In genomic region chr16:18173231-18173630, GRCm38 (mm10) we compare ENCODE assay signal across 15 mouse cellular contexts. TPM values are rescaled to one million over a fixed set of nuclear protein-coding genes. Genes with fewer than 3 reads are reported as not detected.
DNase-seq lines count a peak whose midpoint lies in the region; ATAC-seq and TF ChIP-seq lines count a peak whose summit lies in the region.
"Had no signal": no experiment of that assay in that cellular context is flagged by ENCODE, and none has a peak within 500 bp of the region (broad histone marks: within the 10 kb centered on the region; RNA-seq: fewer than 3 reads in every experiment).

No protein-coding gene starts in this region.

- H3K4me2 ChIP-seq in forebrain, embryonic 16.5 days (ENCODE audit: low read length) = no peak overlapping the region
- no peak overlapping the region for H3K4me2 ChIP-seq in liver, postnatal 0 days (ENCODE audit: low read depth, low read length)

- no peaks in the 10 kb centered on the region for H3K9me3 ChIP-seq in forebrain, embryonic 16.5 days (ENCODE audit: control insufficient read depth, low read length)
- H3K9me3 ChIP-seq in liver, postnatal 0 days (ENCODE audit: low read length) = no peaks in the 10 kb centered on the region

- ATAC-seq in forebrain, embryonic 16.5 days = peak; percentile 45; the same call in 1 of the 2 replicates
- ATAC-seq in erythroid progenitor cell, adult 5-6 weeks (replicated peaks; ENCODE audit: low FRiP score, poor library complexity, severe bottlenecking) = no peak
- ATAC-seq in liver, postnatal 0 days = no peak

- peak; percentile 72 for DNase-seq in layer of hippocampus, adult 11-12 months (ENCODE audit: low spot score)
- no peak for DNase-seq in layer of hippocampus, adult 9-10 months (ENCODE audit: low spot score)
- peak; percentile 62 to 75 for DNase-seq in layer of hippocampus, adult 8-10 months (ENCODE audit: low spot score in 2 of 2)
- no peak for DNase-seq in liver, postnatal 0 days
- no peak for DNase-seq in cerebellum, postnatal 4 days (ENCODE audit: low spot score in 2 of 2)

- TF ChIP-seq POLR2A in olfactory bulb, adult 2 months (IDR thresholded peaks at IDR 0.05; ENCODE audit: insufficient read depth, low read depth, low read length) = no peak

- H3K9ac ChIP-seq in forebrain, embryonic 16.5 days (replicated peaks; ENCODE audit: low read depth, low read length) = no peak overlapping the region
- no peak overlapping the region for H3K9ac ChIP-seq in liver, postnatal 0 days (replicated peaks)

- WGBS in forebrain, embryonic 16.5 days = 61% methylated on average over 9 of the region's 9 CpGs
- WGBS in olfactory bulb, adult 2 months = 36% methylated on average over 9 of the region's 9 CpGs
- 82% methylated on average over 9 of the region's 9 CpGs for WGBS in liver, postnatal 0 days (ENCODE audit: insufficient replicate concordance)

- no peak for TF ChIP-seq CTCF in olfactory bulb, adult 2 months (IDR thresholded peaks at IDR 0.05; ENCODE audit: insufficient read depth, low read depth, low read length)
- TF ChIP-seq CTCF in liver, postnatal 0 days (IDR thresholded peaks at IDR 0.05; ENCODE audit: low read depth) = no peak

- TF ChIP-seq EP300 in liver, postnatal 0 days (IDR thresholded peaks at IDR 0.05; ENCODE audit: low read depth) = no peak

- peaks cover 5% of the 10 kb centered on the region for H3K4me1 ChIP-seq in forebrain, embryonic 16.5 days (replicated peaks; ENCODE audit: control insufficient read depth, insufficient read depth, low read length)
- H3K4me1 ChIP-seq in olfactory bulb, adult 2 months (ENCODE audit: control insufficient read depth, insufficient read depth, low read length) = peaks cover 32% of the 10 kb centered on the region
- H3K4me1 ChIP-seq in liver, postnatal 0 days (ENCODE audit: insufficient read depth) = peaks cover 6% of the 10 kb centered on the region

- H3K27ac ChIP-seq in forebrain, embryonic 16.5 days (ENCODE audit: low read length) = no peak overlapping the region
- H3K27ac ChIP-seq in olfactory bulb, adult 2 months (ENCODE audit: insufficient read depth, low read depth, low read length) = peak overlapping the region; percentile 73
- H3K27ac ChIP-seq in liver, postnatal 0 days (ENCODE audit: low read depth) = no peak overlapping the region

- no peak overlapping the region for H3K4me3 ChIP-seq in forebrain, embryonic 16.5 days (replicated peaks; ENCODE audit: low read length)
- no peak overlapping the region for H3K4me3 ChIP-seq in olfactory bulb, adult 2 months (ENCODE audit: insufficient read depth, low read depth, low read length)
- H3K4me3 ChIP-seq in liver, postnatal 0 days (ENCODE audit: low read depth, low read length) = no peak overlapping the region

- no peaks in the 10 kb centered on the region for H3K27me3 ChIP-seq in forebrain, embryonic 16.5 days (replicated peaks; ENCODE audit: control insufficient read depth, insufficient read depth, low read length)
- no peaks in the 10 kb centered on the region for H3K27me3 ChIP-seq in liver, postnatal 0 days (ENCODE audit: insufficient read depth, low read length)

- no peaks in the 10 kb centered on the region for H3K36me3 ChIP-seq in forebrain, embryonic 16.5 days (ENCODE audit: control insufficient read depth, insufficient read depth)
- H3K36me3 ChIP-seq in liver, postnatal 0 days (replicated peaks; ENCODE audit: insufficient read depth, low read length) = no peaks in the 10 kb centered on the region

RNA-seq across cellular contexts. Expression of gene Ccdc188, which starts 44.4 kb away (rescaled TPM):
- polyA plus RNA-seq in forebrain, embryonic 16.5 days (2015; fragmentation: Nextera tagmentation; extraction: Ambion mirVana) = 0.19 TPM in 1 of 2 replicates, not detected in the other
- total RNA-seq in layer of hippocampus, adult 8-10 months (2022) = not detected
- not detected in 2 replicates for polyA plus RNA-seq in olfactory bulb, adult 2 months (2012; ENCODE audit: insufficient read depth, insufficient read length, low replicate concordance, missing spikeins)
- not detected in 2 replicates for total RNA-seq in erythroid progenitor cell, adult 5-6 weeks (2015; ENCODE audit: low replicate concordance)
- not detected in 2 replicates for total RNA-seq in erythroid progenitor cell, adult 5-6 weeks (2017; ENCODE audit: low replicate concordance)
- not detected in 2 replicates for polyA plus RNA-seq in liver, postnatal 0 days (2015; fragmentation: Nextera tagmentation; extraction: Ambion mirVana)
- total RNA-seq: adrenal gland, postnatal 14 days; heart, adult 18-20 months; heart, postnatal 25 days; monocyte, adult 5-6 weeks had no signal
- polyA plus RNA-seq: kidney, embryonic 14.5 days; limb, embryonic 11.5 days; lung, embryonic 16.5 days had no signal

RNA-seq across cellular contexts. Expression of gene Rtn4r, which starts 45.8 kb away (rescaled TPM):
- 21.7 and 24.4 TPM in 2 replicates for polyA plus RNA-seq in forebrain, embryonic 16.5 days (2015; fragmentation: Nextera tagmentation; extraction: Ambion mirVana)
- total RNA-seq in layer of hippocampus, adult 8-10 months (2022) = 10 to 100 TPM; 96.1 to 98.8 (median 97.6) TPM
- not detected in 2 replicates for polyA plus RNA-seq in olfactory bulb, adult 2 months (2012; ENCODE audit: insufficient read depth, insufficient read length, low replicate concordance, missing spikeins)
- total RNA-seq in erythroid progenitor cell, adult 5-6 weeks (2015; ENCODE audit: low replicate concordance) = 1.4 TPM in 1 of 2 replicates, not detected in the other
- 1.6 TPM in 1 of 2 replicates, not detected in the other for total RNA-seq in erythroid progenitor cell, adult 5-6 weeks (2017; ENCODE audit: low replicate concordance)
- polyA plus RNA-seq in liver, postnatal 0 days (2015; fragmentation: Nextera tagmentation; extraction: Ambion mirVana) = 0.15 and 0.21 TPM in 2 replicates

Comparison
In these comparisons a context has a peak if more than half of its experiments do, and no peak if none do; other contexts are left out.
1. DNase-seq: peak in layer of hippocampus, adult 11-12 months (single experiment) and layer of hippocampus, adult 8-10 months (2 of 2); none in layer of hippocampus, adult 9-10 months (single experiment), liver, postnatal 0 days (single experiment) and cerebellum, postnatal 4 days (0 of 2).
2. RNA of gene Rtn4r, which starts 45.8 kb away (polyA plus RNA-seq): 21.7 to 24.4 TPM in forebrain, embryonic 16.5 days; 0.15 to 0.21 TPM in liver, postnatal 0 days and not detected in olfactory bulb, adult 2 months; every median in the first group is over 10 times any median in the second.